Mouse (Mus musculus): ENCODE measurements around the gene Slc35a1.
"Not testable (repeated sequence)": the region's sequence is repeated elsewhere in the genome, so short reads cannot be mapped to it uniquely, and the experiment has no call there.

Gene Slc35a1

DNA sequence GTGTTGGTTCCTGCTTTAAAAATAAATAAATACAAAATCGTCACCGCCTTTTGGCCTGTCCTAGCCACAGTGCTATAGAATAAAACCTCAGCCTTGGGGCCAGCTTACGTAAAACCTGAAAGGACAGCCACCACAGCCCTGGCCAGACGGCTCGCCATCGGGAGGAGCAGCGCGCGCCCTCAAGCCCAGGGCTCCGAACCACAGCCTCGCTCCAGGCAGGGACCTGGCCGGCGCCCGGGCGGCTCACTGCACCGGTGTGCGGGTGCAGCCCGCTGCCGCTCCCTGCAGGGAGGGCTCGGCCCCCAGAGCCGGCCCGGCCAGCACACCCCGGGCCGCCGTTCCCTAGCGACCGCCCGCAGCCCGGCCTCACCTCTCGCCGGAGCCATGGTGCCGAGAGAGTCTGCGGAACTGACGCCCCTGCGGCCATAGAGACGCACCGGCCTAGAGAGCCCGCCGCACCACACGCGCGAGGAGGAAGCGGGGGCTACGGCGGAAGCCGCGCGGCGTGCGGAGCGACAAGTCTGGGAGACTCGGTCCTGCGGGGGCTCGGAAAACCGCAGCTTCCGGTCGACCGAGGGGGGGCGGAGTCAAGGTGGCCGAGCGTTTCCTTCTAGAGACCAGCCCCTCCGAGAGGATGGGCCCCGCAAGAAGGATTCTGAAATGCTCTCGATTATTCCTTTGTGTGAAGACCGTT, at the start of gene Slc35a1:
Slc35a1 (minus strand) TSS at position 565 of the 694 bp plus-strand sequence.
- peak; percentile 81 for DNase-seq (ENCODE audit: low spot score)

DNA sequence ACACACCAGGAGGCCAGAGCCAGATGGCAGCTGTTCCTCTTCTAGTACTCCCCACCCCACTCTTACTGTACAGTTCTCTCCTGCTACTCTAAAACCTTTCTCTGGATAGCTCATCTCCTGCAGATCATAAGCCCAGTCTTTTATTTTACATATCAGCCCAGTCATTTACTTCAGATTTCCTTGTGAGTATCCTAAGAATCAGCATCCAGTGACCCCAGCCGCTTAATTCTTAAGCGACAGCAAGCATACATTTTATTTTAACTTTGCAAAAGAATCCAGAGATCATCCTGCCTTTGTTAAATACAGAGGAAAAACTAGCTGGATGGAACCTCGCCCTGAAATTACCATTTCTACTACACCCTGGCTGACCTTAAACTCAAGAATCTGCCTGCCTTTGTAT, 47.2 kb upstream of the Slc35a1 start:
- no peak for DNase-seq (ENCODE audit: low spot score)

DNA sequence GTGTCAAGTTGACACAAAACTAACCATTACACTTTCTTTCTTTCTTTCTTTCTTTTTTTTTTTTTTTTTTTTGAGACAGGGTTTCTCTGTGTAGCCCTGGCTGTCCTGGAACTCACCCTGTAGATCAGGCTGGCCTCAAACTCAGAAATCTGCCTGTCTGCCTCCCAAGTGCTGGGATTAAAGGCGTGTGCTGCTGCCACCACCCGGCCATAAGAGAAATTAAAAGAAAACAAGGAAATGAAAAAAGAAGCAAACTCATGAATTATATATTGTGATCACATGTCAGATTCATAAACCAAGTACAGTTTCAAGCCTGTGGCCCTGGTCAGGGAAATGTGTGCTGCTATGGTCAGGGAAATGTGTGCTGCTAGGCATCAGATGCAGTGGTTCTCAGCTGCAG, 46.2 kb upstream of the Slc35a1 start:
- DNase-seq (ENCODE audit: low spot score), result not testable (repeated sequence)

- peak; percentile 2 for DNase-seq (ENCODE audit: low spot score)
Observed at GRCm38 (mm10) chr4:34729851-34730341, 42.7 kb upstream of the Slc35a1 start, which contains the start of gene Cfap206. Cfap206 (minus strand) TSS chr4:34730206.

DNA sequence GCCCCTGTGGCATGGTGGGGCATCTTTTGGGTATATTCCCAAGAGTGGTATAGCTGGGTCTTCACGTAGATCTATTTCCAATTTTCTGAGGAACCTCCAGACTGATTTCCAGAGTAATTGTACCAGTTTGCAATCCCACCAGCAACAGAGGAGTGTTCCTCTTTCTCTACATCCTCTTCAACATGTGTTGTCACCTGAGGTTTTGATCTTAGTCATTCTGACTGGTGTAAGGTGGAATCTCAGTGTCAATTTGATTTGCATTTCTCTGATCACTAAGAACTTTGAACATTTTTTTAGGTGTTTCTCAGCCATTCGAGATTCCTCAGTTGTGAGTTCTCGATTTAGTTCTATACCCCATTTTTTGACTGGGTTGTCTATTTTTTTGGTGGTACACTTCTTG, 38.5 kb upstream of the Slc35a1 start:
- DNase-seq (ENCODE audit: low spot score), result not testable (repeated sequence)

- no peak for DNase-seq (ENCODE audit: low spot score)
Observed at GRCm38 (mm10) chr4:34724306-34724705, 37.1 kb upstream of the Slc35a1 start.

GRCm38 (mm10) chr4:34723186-34723585, 35.9 kb upstream of the Slc35a1 start:
- no peak for DNase-seq (ENCODE audit: low spot score)

- DNase-seq (ENCODE audit: low spot score), result no peak
Observed at GRCm38 (mm10) chr4:34720127-34720895, 33.1 kb upstream of the Slc35a1 start.

DNA sequence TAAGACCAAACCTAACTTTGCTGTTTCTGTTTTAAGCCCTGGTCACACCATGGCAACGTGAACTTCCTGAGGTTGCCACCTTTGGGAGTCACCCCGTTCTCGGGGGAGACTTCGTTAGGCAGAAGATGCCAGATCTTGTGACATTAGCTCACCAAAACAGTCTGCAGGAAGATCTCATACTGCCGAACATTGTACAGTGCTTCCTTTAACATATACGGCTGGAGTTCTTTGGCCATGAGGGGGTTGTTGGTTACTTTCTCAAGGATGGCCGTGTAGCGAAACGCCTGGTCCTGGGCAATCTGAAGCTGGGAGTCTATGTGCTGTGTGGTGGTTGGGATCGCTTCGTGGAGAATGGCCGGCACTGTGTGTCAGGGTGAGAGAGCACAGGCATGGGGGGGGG, 32.2 kb upstream of the Slc35a1 start:
- no peak for DNase-seq (ENCODE audit: low spot score)

DNA sequence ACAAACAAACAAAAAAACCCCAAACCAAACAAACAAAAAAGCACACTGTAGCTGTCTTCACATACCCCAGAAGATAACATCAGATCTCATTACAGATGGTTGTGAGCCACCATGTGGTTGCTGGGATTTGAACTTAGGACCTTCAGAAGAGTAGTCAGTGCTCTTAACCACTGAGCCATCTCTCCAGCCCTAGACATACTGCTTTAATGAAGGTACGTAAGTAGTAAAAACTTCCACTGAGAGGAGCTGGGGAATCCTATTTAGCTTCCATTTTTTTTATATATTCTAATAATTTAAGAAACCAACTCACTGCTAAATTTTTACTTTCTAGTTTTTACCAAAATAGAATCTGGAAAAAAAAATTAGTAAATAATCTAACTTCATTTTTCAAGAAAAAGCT, 27.8 kb upstream of the Slc35a1 start:
- DNase-seq (ENCODE audit: low spot score), result no peak

DNA sequence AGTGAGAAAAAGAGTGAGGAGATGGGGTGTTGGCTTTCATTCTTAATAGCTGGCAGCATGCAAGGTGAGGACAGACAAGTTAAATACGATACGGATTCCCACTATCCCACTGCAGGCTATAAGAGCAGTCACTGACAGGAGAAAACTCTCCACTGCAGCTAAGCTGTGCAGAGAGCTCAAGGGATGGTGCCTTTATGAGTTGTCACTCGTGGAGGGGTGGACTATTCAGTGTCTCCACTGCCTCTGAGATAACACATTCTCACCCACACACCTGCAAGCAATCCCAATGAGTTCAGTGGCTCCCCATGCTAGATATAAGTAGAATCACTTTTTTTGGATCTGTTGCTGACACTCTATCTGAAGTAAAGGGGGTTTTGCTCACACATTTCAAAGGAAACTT, 20.9 kb upstream of the Slc35a1 start:
- DNase-seq (ENCODE audit: low spot score), result no peak

DNA sequence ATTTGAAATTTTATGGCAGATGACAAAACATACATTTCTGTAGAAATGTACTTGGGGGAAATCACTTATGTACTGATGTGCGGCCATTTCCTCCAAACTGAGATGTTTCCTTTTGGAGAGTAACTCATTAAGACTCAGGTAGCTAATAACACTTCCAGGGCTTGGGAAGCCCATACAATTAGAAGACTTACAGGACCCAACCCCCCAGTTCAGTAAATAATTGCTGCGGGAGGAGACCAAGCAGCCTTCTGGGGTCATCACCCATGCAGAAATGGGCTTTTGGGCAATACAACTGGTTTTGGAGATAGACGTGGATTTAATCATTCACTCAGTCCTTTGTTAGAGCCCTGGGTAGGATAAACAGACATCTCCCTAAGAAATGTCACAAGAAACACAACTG, 20.0 kb upstream of the Slc35a1 start:
- no peak for DNase-seq (ENCODE audit: low spot score)

- no peak for DNase-seq (ENCODE audit: low spot score)
Observed at GRCm38 (mm10) chr4:34703029-34703428, 15.8 kb upstream of the Slc35a1 start.

DNA sequence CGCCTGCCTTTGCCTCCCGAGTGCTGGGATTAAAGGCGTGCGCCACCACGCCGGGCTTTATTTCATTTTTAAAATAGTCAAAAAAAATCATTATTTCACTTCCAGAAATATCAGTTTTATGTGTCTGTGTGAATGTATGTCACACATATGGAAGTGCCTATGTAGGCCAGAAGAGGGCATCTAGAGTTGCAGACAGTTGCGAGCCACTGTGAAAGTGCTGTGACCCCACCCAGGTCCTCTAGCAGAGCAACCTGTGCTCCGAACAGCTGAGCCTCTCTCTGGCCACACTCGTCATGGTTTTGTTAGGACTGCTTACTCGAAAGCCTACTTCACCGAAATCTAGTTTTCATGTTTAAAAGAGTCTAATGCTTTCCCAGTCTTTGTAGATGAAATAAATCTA, 15.0 kb upstream of the Slc35a1 start:
- DNase-seq (ENCODE audit: low spot score), result no peak

DNA sequence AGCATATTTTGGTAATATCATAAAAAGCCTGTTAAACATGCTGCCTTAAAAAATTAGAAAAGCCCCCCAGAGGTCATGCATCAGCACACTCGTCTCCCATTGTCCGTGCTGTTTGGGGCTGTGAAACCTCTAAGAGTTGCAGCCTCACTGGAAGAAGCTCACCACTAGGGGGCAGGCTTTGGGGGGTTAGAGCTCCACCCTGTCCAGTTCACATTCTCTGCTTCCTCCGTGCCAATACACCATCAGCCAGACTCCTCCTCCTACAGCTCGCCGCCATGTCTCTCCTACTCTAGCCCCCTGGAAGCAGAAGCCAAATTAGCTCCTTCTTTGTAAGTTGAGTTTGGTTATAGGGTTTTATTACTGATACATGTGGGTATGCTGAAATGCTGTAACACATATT, 14.3 kb upstream of the Slc35a1 start:
- DNase-seq (ENCODE audit: low spot score), result peak; percentile 19

- no peak for DNase-seq (ENCODE audit: low spot score)
Observed at GRCm38 (mm10) chr4:34688021-34688420, 783 bp upstream of the Slc35a1 start.

DNA sequence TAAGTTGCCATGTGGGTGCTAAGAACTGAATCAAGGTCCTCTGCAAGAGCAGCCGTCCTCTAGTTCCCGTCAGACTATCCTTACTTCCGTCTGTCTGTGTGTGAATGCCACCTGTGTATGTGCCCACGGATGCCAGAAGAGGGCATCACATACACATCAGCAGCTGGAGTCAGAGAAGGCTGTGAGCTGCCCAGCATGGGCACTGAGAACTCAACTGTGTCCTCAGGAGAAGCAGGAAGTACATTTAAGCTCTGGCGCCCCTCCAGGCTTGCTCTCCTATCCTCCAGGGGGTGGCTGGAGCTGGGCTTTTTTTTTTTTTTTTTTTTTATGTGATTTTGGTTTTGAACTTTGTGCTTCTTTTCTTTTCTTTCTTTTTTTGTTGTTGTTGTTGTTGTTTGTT, 6.7 kb downstream of the Slc35a1 start:
- no peak for DNase-seq (ENCODE audit: low spot score)

DNA sequence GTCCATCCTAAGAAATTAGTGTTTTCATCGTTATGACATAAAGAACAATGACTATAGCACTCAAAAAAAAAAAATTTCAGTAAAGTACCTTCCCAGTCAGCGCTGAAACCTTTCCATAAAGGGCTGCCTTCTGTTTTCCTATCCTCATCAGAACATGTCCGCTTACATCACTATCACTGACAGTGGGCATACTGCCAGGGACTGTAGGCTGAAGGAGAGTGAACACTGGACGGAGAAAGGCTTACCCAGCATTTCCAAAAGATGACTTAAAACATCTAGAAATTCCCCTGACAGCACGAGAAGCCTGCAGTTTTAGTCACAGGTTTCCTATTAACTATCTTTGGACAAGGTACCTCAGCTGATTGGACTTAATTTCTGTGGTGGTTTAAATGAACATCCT, 13.5 kb downstream of the Slc35a1 start:
- DNase-seq (ENCODE audit: low spot score), result no peak

- DNase-seq (ENCODE audit: low spot score), result no peak
Observed at GRCm38 (mm10) chr4:34667923-34668322, 19.3 kb downstream of the Slc35a1 start.

- DNase-seq (ENCODE audit: low spot score), result no peak
Observed at GRCm38 (mm10) chr4:34661927-34662326, 25.3 kb downstream of the Slc35a1 start.

DNA sequence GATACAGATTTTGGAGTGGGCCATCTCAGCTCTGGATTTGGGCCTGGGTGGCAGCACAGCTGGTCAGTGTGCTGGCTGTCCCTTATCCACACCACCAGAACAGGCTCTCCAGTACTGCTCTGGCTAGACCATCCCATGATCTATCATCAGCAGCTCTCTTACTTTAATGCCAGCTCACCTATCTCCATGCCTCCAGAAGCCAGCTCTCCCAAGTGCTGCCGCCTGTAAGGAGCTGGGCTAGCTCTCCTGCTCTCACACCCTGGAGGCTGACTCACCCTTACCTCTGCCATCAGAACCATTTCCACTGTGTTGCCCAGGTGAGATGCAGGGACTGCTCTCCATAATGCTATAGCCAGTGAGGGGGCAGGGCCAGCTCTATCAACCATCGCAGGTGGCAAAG, 25.7 kb downstream of the Slc35a1 start:
- no peak for DNase-seq (ENCODE audit: low spot score)

DNA sequence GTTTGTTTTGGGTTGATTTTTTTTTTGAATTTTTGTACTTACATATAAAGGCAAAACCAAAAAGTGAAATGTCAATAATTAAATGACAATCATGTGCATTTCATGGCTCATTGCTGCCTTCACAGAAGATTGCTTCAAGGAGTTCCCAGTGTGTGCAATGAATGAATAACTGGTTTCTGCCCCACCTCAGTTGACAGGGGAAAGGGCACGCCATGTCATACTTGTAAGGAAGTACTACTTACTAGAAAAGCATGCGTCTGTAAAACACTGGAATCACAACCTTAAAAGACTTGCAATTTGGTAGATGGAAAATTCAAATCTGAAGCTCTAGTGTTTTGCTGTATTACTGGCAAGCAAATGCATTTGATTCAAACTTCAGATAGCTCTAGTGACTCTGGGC, 28.2 kb downstream of the Slc35a1 start:
- DNase-seq (ENCODE audit: low spot score), result no peak

GRCm38 (mm10) chr4:34656101-34656500, 31.1 kb downstream of the Slc35a1 start:
- no peak for DNase-seq (ENCODE audit: low spot score)
